23 mouse cellular contexts compared by ENCODE assay signal in genomic region chr2:105505554-105505953, GRCm38 (mm10).
A peak's percentile ranks its signal among the peaks of the same experiment; 100 is the strongest.
DNase-seq lines count a peak whose midpoint lies in the region; ATAC-seq and TF ChIP-seq lines count a peak whose summit lies in the region.
"Had no signal": no experiment of that assay in that cellular context is flagged by ENCODE, and none has a peak within 500 bp of the region (broad histone marks: within the 10 kb centered on the region; RNA-seq: fewer than 3 reads in every experiment).

No protein-coding gene starts in this region.

- H3K27me3 ChIP-seq in midbrain, embryonic 11.5 days (ENCODE audit: control insufficient read depth, insufficient read depth, low read length), result peaks cover 1% of the 10 kb centered on the region; the same call in 1 of the 2 replicates
- no peaks in the 10 kb centered on the region for H3K27me3 ChIP-seq in midbrain, postnatal 0 days (ENCODE audit: insufficient read depth, low read length)
- H3K27me3 ChIP-seq in CH12.LX (replicated peaks), result no peaks in the 10 kb centered on the region
- peaks cover 5% of the 10 kb centered on the region; the same call in 1 of the 2 replicates for H3K27me3 ChIP-seq in embryonic facial prominence, embryonic 10.5 days (replicated peaks; ENCODE audit: low read depth, poor library complexity, severe bottlenecking)
- H3K27me3 ChIP-seq: embryonic facial prominence, embryonic 13.5 days; embryonic facial prominence, embryonic 15.5 days had no signal

- intact Hi-C loops in heart, postnatal 14 days (cut with DNase I), result no loop called here

- no peaks in the 10 kb centered on the region for H3K79me2 ChIP-seq in CH12.LX (replicated peaks; ENCODE audit: control insufficient read depth, extremely low read depth, insufficient read depth, poor library complexity, severe bottlenecking)

- ATAC-seq in midbrain, embryonic 11.5 days (ENCODE audit: low FRiP score), result no peak
- no peak for ATAC-seq in midbrain, postnatal 0 days (ENCODE audit: low FRiP score)
- ATAC-seq: forebrain, embryonic 14.5 days; forebrain, embryonic 16.5 days had no signal

- no peaks in the 10 kb centered on the region for H3K36me3 ChIP-seq in midbrain, embryonic 11.5 days (ENCODE audit: control insufficient read depth, insufficient read depth, low read length)
- H3K36me3 ChIP-seq in midbrain, postnatal 0 days (ENCODE audit: insufficient read depth, low read length), result no peaks in the 10 kb centered on the region
- H3K36me3 ChIP-seq in CH12.LX (replicated peaks in 1 of 2; ENCODE audit: control insufficient read depth in 1 of 2, insufficient read depth in 1 of 2, low read length in 1 of 2), result no peaks in the 10 kb centered on the region
- no peaks in the 10 kb centered on the region for H3K36me3 ChIP-seq in embryonic facial prominence, embryonic 10.5 days (replicated peaks)
- H3K36me3 ChIP-seq: embryonic facial prominence, embryonic 13.5 days; embryonic facial prominence, embryonic 15.5 days; forebrain, embryonic 10.5 days; G1E had no signal

- TF ChIP-seq POLR2A in CH12.LX (IDR thresholded peaks at IDR 0.05; ENCODE audit: low read depth, low read length), result no peak

- no peak for TF ChIP-seq CTCF in midbrain, postnatal 0 days (IDR thresholded peaks at IDR 0.05)
- no peak for TF ChIP-seq CTCF in CH12.LX (conservative IDR thresholded peaks at IDR 0.05 in 1 of 2, IDR thresholded peaks at IDR 0.05 in 1 of 2; ENCODE audit: low read depth in 2 of 2, low read length in 2 of 2)

- no peak overlapping the region for H3K9ac ChIP-seq in midbrain, embryonic 11.5 days (ENCODE audit: low read length)
- no peak overlapping the region for H3K9ac ChIP-seq in midbrain, postnatal 0 days (replicated peaks; ENCODE audit: low read length, poor library complexity, severe bottlenecking)
- no peak overlapping the region for H3K9ac ChIP-seq in CH12.LX (ENCODE audit: insufficient read depth, low read depth)
- H3K9ac ChIP-seq: embryonic facial prominence, embryonic 13.5 days; embryonic facial prominence, embryonic 15.5 days had no signal

- no peaks in the 10 kb centered on the region for H3K9me3 ChIP-seq in midbrain, embryonic 11.5 days (ENCODE audit: control insufficient read depth, low read length)
- no peaks in the 10 kb centered on the region for H3K9me3 ChIP-seq in midbrain, postnatal 0 days (ENCODE audit: low read length)
- no peaks in the 10 kb centered on the region for H3K9me3 ChIP-seq in CH12.LX (replicated peaks; ENCODE audit: low read length)
- no peaks in the 10 kb centered on the region for H3K9me3 ChIP-seq in embryonic facial prominence, embryonic 10.5 days
- H3K9me3 ChIP-seq: embryonic facial prominence, embryonic 13.5 days; embryonic facial prominence, embryonic 15.5 days; forebrain, embryonic 10.5 days; G1E had no signal

- no peak overlapping the region for H3K4me3 ChIP-seq in midbrain, embryonic 11.5 days (ENCODE audit: low read depth, low read length)
- no peak overlapping the region for H3K4me3 ChIP-seq in midbrain, postnatal 0 days (ENCODE audit: low read depth, low read length)
- H3K4me3 ChIP-seq in CH12.LX (replicated peaks in 1 of 3; ENCODE audit: low read depth in 2 of 3, low read length in 2 of 3, poor library complexity in 1 of 3), result no peak overlapping the region
- H3K4me3 ChIP-seq in embryonic facial prominence, embryonic 10.5 days, result no peak overlapping the region
- H3K4me3 ChIP-seq: embryonic facial prominence, embryonic 13.5 days; embryonic facial prominence, embryonic 15.5 days; erythroblast, embryonic 14.5 days; forebrain, embryonic 10.5 days had no signal

- TF ChIP-seq RAD21 in CH12.LX (IDR thresholded peaks at IDR 0.05; ENCODE audit: low read depth, low read length), result no peak

- H3K27ac ChIP-seq in midbrain, embryonic 11.5 days (ENCODE audit: low read depth, low read length), result no peak overlapping the region
- H3K27ac ChIP-seq in midbrain, postnatal 0 days (ENCODE audit: low read depth, low read length), result no peak overlapping the region
- no peak overlapping the region for H3K27ac ChIP-seq in CH12.LX (ENCODE audit: insufficient read depth, low read depth)
- H3K27ac ChIP-seq in embryonic facial prominence, embryonic 10.5 days (replicated peaks), result no peak overlapping the region
- H3K27ac ChIP-seq: embryonic facial prominence, embryonic 13.5 days; embryonic facial prominence, embryonic 15.5 days; forebrain, embryonic 10.5 days had no signal

- dilution Hi-C loops in CH12.LX (cut with MboI; ENCODE audit: extremely low pct_ligation_motif_present, extremely low pct_unique_long_range_greater_than_20kb, low sequenced_read_pairs), result no loop called here

- no peak overlapping the region for H3K4me2 ChIP-seq in midbrain, embryonic 11.5 days
- no peak overlapping the region for H3K4me2 ChIP-seq in midbrain, postnatal 0 days (ENCODE audit: low read depth, low read length, poor library complexity, severe bottlenecking)
- H3K4me2 ChIP-seq in CH12.LX (ENCODE audit: insufficient read depth, low read depth, poor library complexity, severe bottlenecking), result peak overlapping the region; percentile 31; the same call in 1 of the 2 replicates
- H3K4me2 ChIP-seq: embryonic facial prominence, embryonic 13.5 days; embryonic facial prominence, embryonic 15.5 days had no signal

- peak; percentile 11 for DNase-seq in heart, adult 11 months
- no peak for DNase-seq in heart, postnatal 14 days
- DNase-seq in midbrain, embryonic 11.5 days (ENCODE audit: low spot score, missing footprints), result peak; percentile 78
- DNase-seq in midbrain, postnatal 0 days (ENCODE audit: low spot score), result no peak
- DNase-seq in CH12.LX (ENCODE audit: extremely low read depth), result no peak
- peak; percentile 92 for DNase-seq in Muller cell, postnatal 12 days (ENCODE audit: inconsistent ontology term)
- DNase-seq in embryonic facial prominence, embryonic 10.5 days (ENCODE audit: low spot score), result no peak
- DNase-seq in lung, adult 18-20 months, result no peak
- DNase-seq: adrenal gland, adult 2 months; adrenal gland, postnatal 10 days; adrenal gland, postnatal 25 days; cerebellum, adult 11 months; cerebellum, adult 18-20 months; cerebellum, adult 8-10 months; cerebellum, adult 9-11 months; cerebellum, postnatal 25 days had no signal

- WGBS in midbrain, embryonic 11.5 days, result 92% methylated on average over 4 of the region's 4 CpGs
- 94% methylated on average over 4 of the region's 4 CpGs for WGBS in midbrain, postnatal 0 days
- 88% methylated on average over 4 of the region's 4 CpGs for whole genome bisulfite sequencing in embryonic facial prominence, embryonic 10.5 days

- no peaks in the 10 kb centered on the region for H3K4me1 ChIP-seq in midbrain, embryonic 11.5 days (ENCODE audit: control insufficient read depth, insufficient read depth, low read length)
- no peaks in the 10 kb centered on the region for H3K4me1 ChIP-seq in midbrain, postnatal 0 days (ENCODE audit: insufficient read depth, low read length)
- 0 out of 4 replicates have a peak, but pooled peaks cover 0 to 2% of the 10 kb centered on the region in 2 experiments for H3K4me1 ChIP-seq in CH12.LX (ENCODE audit: control insufficient read depth in 1 of 2, insufficient read depth in 2 of 2)
- H3K4me1 ChIP-seq in embryonic facial prominence, embryonic 10.5 days, result no peaks in the 10 kb centered on the region
- H3K4me1 ChIP-seq: embryonic facial prominence, embryonic 13.5 days; embryonic facial prominence, embryonic 15.5 days had no signal

- no peak for TF ChIP-seq EP300 in CH12.LX (IDR thresholded peaks at IDR 0.05; ENCODE audit: low read length)

- in situ Hi-C loops in CH12.LX (cut with MboI; ENCODE audit: low pct_ligation_motif_present, low pct_unique_long_range_greater_than_20kb, low sequenced_read_pairs), result loop anchor here (25.0 kb wide), 1 partner anchor 582 kb away; no protein-coding TSS in a partner anchor

TF ChIP-seq in CH12.LX, 34 proteins besides CTCF, POLR2A, EP300 and RAD21:
- TF ChIP-seq UBTF (IDR thresholded peaks at IDR 0.05; ENCODE audit: low read depth, low read length) (no peak), ZNF384 (IDR thresholded peaks at IDR 0.05; ENCODE audit: low read depth, low read length) (no peak), IRF4 (IDR thresholded peaks at IDR 0.05; ENCODE audit: low read depth, low read length) (no peak), BHLHE40 (IDR thresholded peaks at IDR 0.05; ENCODE audit: low read depth, low read length) (no peak), PAX5 (IDR thresholded peaks at IDR 0.05; ENCODE audit: low read length) (no peak), SIN3A (IDR thresholded peaks at IDR 0.05; ENCODE audit: low read length) (no peak), MAZ (IDR thresholded peaks at IDR 0.05; ENCODE audit: low read depth, low read length) (no peak), POLR2AphosphoS2 (IDR thresholded peaks at IDR 0.05; ENCODE audit: low read depth, low read length) (no peak), RCOR1 (conservative IDR thresholded peaks at IDR 0.05; ENCODE audit: low read depth, low read length) (no peak), USF2 (conservative IDR thresholded peaks at IDR 0.05; ENCODE audit: low read depth, low read length) (no peak), ELF1 (IDR thresholded peaks at IDR 0.05; ENCODE audit: low read depth, low read length) (no peak), ZMIZ1 (IDR thresholded peaks at IDR 0.05; ENCODE audit: low read depth, low read length) (no peak), MAFK (IDR thresholded peaks at IDR 0.05; ENCODE audit: insufficient replicate concordance, low read length) (no peak), MEF2A (IDR thresholded peaks at IDR 0.05; ENCODE audit: borderline replicate concordance, low read depth, low read length) (no peak), ZKSCAN1 (IDR thresholded peaks at IDR 0.05; ENCODE audit: borderline replicate concordance, low read depth, low read length) (no peak), NELFE (IDR thresholded peaks at IDR 0.05; ENCODE audit: low read depth, low read length) (no peak), NRF1 (IDR thresholded peaks at IDR 0.05; ENCODE audit: low read depth, low read length) (no peak), ETS1 (conservative IDR thresholded peaks at IDR 0.05; ENCODE audit: low read depth, low read length) (no peak), SMC3 (IDR thresholded peaks at IDR 0.05; ENCODE audit: low read depth, low read length) (no peak)

Comparison
In these comparisons a context has a peak if more than half of its experiments do, and no peak if none do; other contexts are left out.
1. DNase-seq: peak in heart, adult 11 months (single experiment), midbrain, embryonic 11.5 days (single experiment) and Muller cell, postnatal 12 days (single experiment); none in heart, postnatal 14 days (0 of 2), midbrain, postnatal 0 days (single experiment), CH12.LX (single experiment), embryonic facial prominence, embryonic 10.5 days (single experiment) and lung, adult 18-20 months (0 of 2).